Mouse (Mus musculus) intestine, postnatal 0 days (tissue): ENCODE results near the gene Dlgap1. TPM values are rescaled to one million over a fixed set of nuclear protein-coding genes. Genes with fewer than 3 reads are reported as not detected.

ENCODE experiments used
- ATAC-seq: fragments of 200-750 bp; cut with Nextera tagmentation; 2 replicates; pipeline ENCODE4 v1.8.0; 2017; ENCODE audit warnings: mild to moderate bottlenecking, moderate TSS enrichment, moderate library complexity
- H3K27ac ChIP-seq: fragments of 300-500 bp; sonication (generic); 2 replicates; pipeline ENCODE4 v1.5.1; 2014; ENCODE audit warnings: mild to moderate bottlenecking, low read depth, low read length, moderate library complexity
- H3K27me3 ChIP-seq: fragments of 300-500 bp; sonication (generic); replicated peaks from 2 replicates; pipeline ENCODE4 v1.6.1; 2014; ENCODE audit warnings: low read length, mixed read lengths; ENCODE audit not compliant: control insufficient read depth, insufficient read depth
- H3K36me3 ChIP-seq: fragments of 300-500 bp; sonication (generic); 2 replicates; pipeline ENCODE4 v1.6.1; 2014; ENCODE audit warnings: mild to moderate bottlenecking, moderate library complexity; ENCODE audit not compliant: control insufficient read depth, insufficient read depth
- H3K4me1 ChIP-seq: fragments of 300-500 bp; sonication (generic); replicated peaks from 2 replicates; pipeline ENCODE4 v1.6.1; 2014; ENCODE audit warnings: antibody characterized with exemption, low read length, mixed read lengths; ENCODE audit not compliant: control insufficient read depth, insufficient read depth
- H3K4me2 ChIP-seq: fragments of 300-500 bp; sonication (generic); replicated peaks from 2 replicates; pipeline ENCODE4 v1.6.1; 2014; ENCODE audit warnings: low read depth, mild to moderate bottlenecking, moderate library complexity
- H3K4me3 ChIP-seq: fragments of 300-500 bp; sonication (generic); 2 replicates; pipeline ENCODE4 v1.5.1; 2014; ENCODE audit warnings: low read depth, low read length
- H3K9ac ChIP-seq: fragments of 300-500 bp; sonication (generic); 2 replicates; pipeline ENCODE4 v1.6.1; 2014; ENCODE audit warnings: mild to moderate bottlenecking, low read depth, low read length
- H3K9me3 ChIP-seq: fragments of 300-500 bp; sonication (generic); 2 replicates; pipeline ENCODE4 v1.6.1; 2016; ENCODE audit warnings: mixed run types; ENCODE audit not compliant: control insufficient read depth
- CTCF ChIP-seq: sonication (generic); IDR thresholded peaks from 2 replicates; pipeline ENCODE4 v1.5.1; 2016; ENCODE audit warnings: low read depth, mild to moderate bottlenecking, control low read depth, antibody characterized with exemption, moderate library complexity
- WGBS: fragments of 180-500 bp; shearing (Covaris S2); extraction: QIAGEN DNeasy Blood & Tissue Kit; methylation state at CpG from one replicate; pipeline ENCODE4 v1.1.7; 2014; 5-methylcytosine and 5-hydroxymethylcytosine counted together
- polyA plus RNA-seq: library from polyadenylated mRNA; unstranded; fragments of >200 nt; fragmentation: Nextera tagmentation; extraction: Ambion mirVana; gene quantifications from 2 replicates; pipeline ENCODE4 v1.2.1, GENCODE M21; 2015

Dlgap1 gene
- polyA plus RNA-seq, 1 experiment from 2014 or later = 0.85 TPM

DNA sequence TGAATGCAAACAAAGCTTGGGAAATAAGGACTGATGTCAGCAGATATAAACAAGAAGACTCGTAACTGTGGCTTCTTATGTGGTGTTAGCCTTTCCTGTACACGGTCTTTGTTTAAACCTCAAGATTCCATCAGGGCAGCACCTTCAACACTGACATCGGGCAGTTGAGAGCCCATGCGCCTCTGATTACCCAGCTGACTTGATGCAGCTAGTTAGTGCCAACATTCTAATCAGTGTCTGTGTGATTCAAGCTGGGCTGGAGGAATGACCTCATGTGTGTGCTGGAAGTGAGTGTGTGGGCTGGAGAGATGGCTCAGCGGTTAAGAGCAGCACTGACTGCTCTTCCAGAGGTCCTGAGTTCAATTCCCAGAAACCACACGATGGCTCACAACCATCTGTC is 770.5 kb downstream of the Dlgap1 start:
- ATAC-seq = no peak
- Histone ChIP-seq H3K4me1 (peaks cover 3% of the 10 kb centered on the region), H3K27me3 (no peaks in the 10 kb centered on the region), H3K4me2 (no peak overlapping the region), H3K9me3 (no peaks in the 10 kb centered on the region), H3K9ac (no peak overlapping the region), H3K27ac (no peak overlapping the region), H3K4me3 (no peak overlapping the region), H3K36me3 (no peaks in the 10 kb centered on the region)
- no peak for TF ChIP-seq CTCF
- WGBS = 78% methylated on average over 6 of the region's 6 CpGs

DNA sequence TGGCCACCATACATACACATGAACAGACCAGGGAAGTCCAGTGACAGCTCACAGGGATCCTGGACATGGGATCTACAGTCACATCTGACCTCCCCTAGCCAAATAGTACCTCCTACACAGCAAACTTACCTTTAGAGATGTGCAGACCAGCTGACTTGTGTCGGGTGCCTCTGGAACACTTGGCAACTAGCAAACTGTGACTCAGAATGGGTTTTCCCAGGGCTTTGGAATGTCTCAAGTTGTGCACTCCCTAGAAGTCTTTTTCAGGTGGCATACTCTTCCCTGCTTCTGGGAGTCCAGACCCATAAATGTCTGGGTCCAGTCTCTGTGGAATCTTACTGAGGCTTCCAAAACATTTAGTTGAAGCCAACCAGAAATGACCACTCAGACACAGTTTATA is 772.8 kb downstream of the Dlgap1 start:
- H3K4me3 ChIP-seq = no peak overlapping the region
- no peaks in the 10 kb centered on the region for H3K9me3 ChIP-seq
- H3K4me1 ChIP-seq = peaks cover 3% of the 10 kb centered on the region
- no peak for ATAC-seq
- no peak overlapping the region for H3K9ac ChIP-seq
- TF ChIP-seq CTCF = no peak
- 83% methylated on average over 1 of the region's 1 CpGs for WGBS
- no peaks in the 10 kb centered on the region for H3K27me3 ChIP-seq
- H3K27ac ChIP-seq = no peak overlapping the region
- no peak overlapping the region for H3K4me2 ChIP-seq
- no peaks in the 10 kb centered on the region for H3K36me3 ChIP-seq

DNA sequence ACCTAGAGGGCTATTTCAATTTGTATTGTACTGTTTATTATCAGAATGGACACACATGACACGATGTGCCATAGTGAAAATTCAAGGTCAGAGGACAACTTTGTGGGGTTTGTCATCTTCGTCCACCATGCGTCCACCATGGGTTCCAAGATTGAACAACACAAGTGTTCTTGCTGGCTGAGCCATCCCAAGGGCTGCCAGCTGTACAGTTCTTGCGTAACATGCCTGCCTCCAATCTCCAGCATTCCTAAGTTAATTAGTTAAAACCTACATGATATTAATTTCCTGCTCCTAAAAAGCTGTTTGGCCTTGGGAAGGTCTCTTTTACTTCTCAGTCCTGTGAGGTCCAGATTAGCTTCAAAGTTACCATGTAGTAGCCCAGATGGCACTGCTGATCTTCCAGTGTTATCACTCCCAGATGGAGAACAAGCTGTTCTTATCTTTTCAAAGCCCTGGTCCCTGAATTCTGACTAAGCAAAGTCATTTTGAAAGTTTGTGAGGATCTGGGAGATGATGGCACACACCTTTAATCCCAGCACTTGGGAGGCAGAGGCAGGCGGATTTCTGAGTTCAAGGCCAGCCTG is 775.8 kb downstream of the Dlgap1 start:
- Histone ChIP-seq H3K9ac (no peak overlapping the region), H3K9me3 (no peaks in the 10 kb centered on the region), H3K4me2 (no peak overlapping the region), H3K4me3 (no peak overlapping the region), H3K36me3 (no peaks in the 10 kb centered on the region), H3K4me1 (no peaks in the 10 kb centered on the region; the same call in 1 of the 2 replicates), H3K27me3 (no peaks in the 10 kb centered on the region), H3K27ac (no peak overlapping the region)
- no peak for ATAC-seq
- no peak for TF ChIP-seq CTCF
- 87% methylated on average over 5 of the region's 5 CpGs for WGBS

- Histone ChIP-seq H3K27me3 (no peaks in the 10 kb centered on the region), H3K36me3 (no peaks in the 10 kb centered on the region), H3K4me1 (no peaks in the 10 kb centered on the region; the same call in 1 of the 2 replicates), H3K27ac (no peak overlapping the region), H3K4me2 (no peak overlapping the region), H3K9me3 (no peaks in the 10 kb centered on the region), H3K9ac (no peak overlapping the region), H3K4me3 (no peak overlapping the region)
- WGBS = 69% methylated on average over 6 of the region's 6 CpGs
- TF ChIP-seq CTCF = no peak
- no peak for ATAC-seq
Measured at GRCm38 (mm10) chr17:70745385-70745784, 776.5 kb downstream of the Dlgap1 start.

GRCm38 (mm10) chr17:70746379-70747079 is 777.7 kb downstream of the Dlgap1 start:
- TF ChIP-seq CTCF = peak; percentile 61
- no peaks in the 10 kb centered on the region for H3K9me3 ChIP-seq
- H3K9ac ChIP-seq = no peak overlapping the region
- WGBS = 19% methylated on average over 9 of the region's 9 CpGs
- H3K27ac ChIP-seq = no peak overlapping the region
- H3K4me3 ChIP-seq = no peak overlapping the region
- H3K4me2 ChIP-seq = peak overlapping the region; percentile 65
- H3K36me3 ChIP-seq = no peaks in the 10 kb centered on the region
- no peaks in the 10 kb centered on the region; the same call in 1 of the 2 replicates for H3K4me1 ChIP-seq
- no peaks in the 10 kb centered on the region for H3K27me3 ChIP-seq
- ATAC-seq = peak; percentile 77

- peak overlapping the region; percentile 26 for H3K4me3 ChIP-seq
- H3K27ac ChIP-seq = peak overlapping the region; percentile 65
- H3K4me2 ChIP-seq = peak overlapping the region; percentile 65
- no peak for TF ChIP-seq CTCF
- H3K9ac ChIP-seq = peak overlapping the region; percentile 31
- no peaks in the 10 kb centered on the region; the same call in 1 of the 2 replicates for H3K4me1 ChIP-seq
- ATAC-seq = peak; percentile 75
- no peaks in the 10 kb centered on the region for H3K9me3 ChIP-seq
- no peaks in the 10 kb centered on the region for H3K36me3 ChIP-seq
- no peaks in the 10 kb centered on the region for H3K27me3 ChIP-seq
- 2% methylated on average over 23 of the region's 23 CpGs for WGBS
Measured at GRCm38 (mm10) chr17:70747731-70748475, 779.0 kb downstream of the Dlgap1 start.
